Mouse (Mus musculus) kidney, adult 18-20 months (tissue): ENCODE data around the gene Arpc1b.
"Not testable (repeated sequence)": the region's sequence is repeated elsewhere in the genome, so short reads cannot be mapped to it uniquely, and the experiment has no call there.

Source experiments
- DNase-seq: peaks from one replicate; pipeline ENCODE4 v3.0.0; 2021

Gene Arpc1b

GRCm38 (mm10) chr5:145114071-145114605, at the start of gene Arpc1b:
Gene Arpc1b, plus strand, starts transcription at chr5:145114215.
- DNase-seq = peak; percentile 72

GRCm38 (mm10) chr5:145064765-145065340, 49.2 kb upstream of the Arpc1b start:
- no peak for DNase-seq

DNA sequence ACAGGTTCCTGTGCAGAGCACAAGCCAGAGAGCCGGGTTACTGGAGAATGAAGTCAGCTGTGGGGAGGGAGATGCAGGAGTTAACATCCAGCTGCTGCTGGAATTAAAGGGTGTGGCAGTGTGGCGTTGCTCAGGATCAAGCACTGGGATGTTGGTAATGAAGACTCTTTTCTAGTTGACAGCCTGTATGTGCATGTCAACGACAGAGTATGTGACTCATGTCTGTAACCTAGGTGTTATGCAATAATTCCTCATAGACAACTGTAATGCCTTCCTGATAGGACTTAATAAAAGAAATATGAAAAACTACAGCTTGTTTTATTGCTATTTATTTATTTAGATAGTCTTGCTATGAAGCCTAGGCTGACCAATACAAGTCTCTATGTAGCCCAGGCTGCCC, 45.2 kb upstream of the Arpc1b start:
- DNase-seq = no peak

DNA sequence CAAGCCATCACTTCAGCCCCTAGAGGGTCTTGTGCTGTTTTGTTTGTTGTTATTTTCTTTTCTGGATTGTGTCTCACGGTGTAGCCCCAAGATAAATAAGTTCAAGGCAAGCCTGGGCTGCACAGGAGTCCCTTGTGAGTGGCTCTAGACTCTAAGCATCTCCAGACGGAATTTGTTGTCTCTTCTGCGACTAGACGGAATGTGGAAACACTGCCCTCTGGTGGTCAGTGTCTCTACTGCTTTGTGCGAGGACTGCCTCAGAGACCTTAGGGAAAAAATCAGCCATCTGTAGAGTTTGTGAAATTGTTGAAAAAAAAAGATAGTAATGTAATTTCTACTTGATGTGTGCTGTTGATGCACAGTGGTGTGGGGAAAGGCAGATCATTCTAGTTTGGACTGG, 44.3 kb upstream of the Arpc1b start:
- peak; percentile 71 for DNase-seq

- no peak for DNase-seq
These were observed 42.7 kb upstream of the Arpc1b start for GRCm38 (mm10) chr5:145071342-145071741.

GRCm38 (mm10) chr5:145075081-145075480, 38.9 kb upstream of the Arpc1b start:
- DNase-seq = no peak

DNA sequence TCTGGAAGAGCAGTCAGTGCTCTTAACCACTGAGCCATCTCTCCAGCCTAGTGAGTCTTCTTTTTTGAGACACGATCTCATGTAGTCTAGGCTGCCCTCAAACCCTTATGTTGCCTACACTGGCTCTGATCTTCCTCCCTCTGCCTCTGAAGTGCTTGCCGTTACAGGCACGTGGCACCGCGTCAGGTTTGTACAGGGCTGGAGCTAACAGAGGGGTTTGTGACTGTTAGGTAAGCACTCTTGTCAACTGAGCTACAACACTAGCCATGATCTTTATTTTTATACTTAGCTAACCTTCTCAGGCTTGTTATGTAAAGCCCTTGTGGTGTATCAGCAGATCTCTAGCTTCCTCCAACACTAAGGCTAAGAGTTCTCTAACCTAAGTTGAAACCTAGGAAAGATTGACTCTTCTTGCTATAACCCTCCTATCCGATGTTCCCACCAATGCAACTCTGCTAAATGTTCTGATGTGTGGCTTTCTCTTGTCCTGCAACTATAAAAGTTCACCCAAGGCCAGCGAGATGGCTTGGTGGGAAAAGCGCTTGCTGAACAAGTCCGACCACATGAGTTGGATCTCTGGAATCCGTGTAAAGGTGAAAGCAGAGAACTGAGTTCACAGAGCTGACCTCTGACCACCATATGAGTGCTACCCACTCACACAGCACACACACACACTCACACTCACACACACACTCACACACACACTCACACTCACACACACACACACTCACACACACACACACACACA, 32.0 kb upstream of the Arpc1b start:
- no peak for DNase-seq

GRCm38 (mm10) chr5:145083201-145083600, 30.8 kb upstream of the Arpc1b start:
- not testable (repeated sequence) for DNase-seq

GRCm38 (mm10) chr5:145083632-145084451, 30.2 kb upstream of the Arpc1b start, which contains the start of the genes Arpc1a and Kpna7:
Gene Arpc1a, plus strand, starts transcription at chr5:145083830.
Gene Kpna7, minus strand, starts transcription at chr5:145084030.
- DNase-seq = peak; percentile 91

DNA sequence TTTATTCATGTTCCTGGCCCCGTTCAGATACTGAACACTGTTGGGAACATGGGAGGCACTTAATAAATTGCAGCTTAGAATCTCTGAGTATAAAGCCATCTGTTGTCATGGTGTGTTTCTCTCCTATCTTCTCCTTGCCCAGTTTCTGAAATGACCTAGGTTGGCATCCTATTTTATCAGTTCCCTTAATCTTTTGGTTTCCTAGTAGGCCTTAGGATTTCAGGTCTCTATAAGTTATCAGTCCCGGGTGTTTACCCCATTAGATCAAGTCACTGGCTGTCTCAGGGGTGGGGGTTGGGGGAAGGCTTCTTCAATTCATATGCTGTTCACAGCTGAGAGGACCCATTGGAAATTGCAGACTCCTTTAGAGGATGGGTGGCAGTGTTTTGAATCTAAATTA, 29.2 kb upstream of the Arpc1b start:
- DNase-seq = no peak

GRCm38 (mm10) chr5:145088186-145088585, 25.8 kb upstream of the Arpc1b start:
- no peak for DNase-seq

DNA sequence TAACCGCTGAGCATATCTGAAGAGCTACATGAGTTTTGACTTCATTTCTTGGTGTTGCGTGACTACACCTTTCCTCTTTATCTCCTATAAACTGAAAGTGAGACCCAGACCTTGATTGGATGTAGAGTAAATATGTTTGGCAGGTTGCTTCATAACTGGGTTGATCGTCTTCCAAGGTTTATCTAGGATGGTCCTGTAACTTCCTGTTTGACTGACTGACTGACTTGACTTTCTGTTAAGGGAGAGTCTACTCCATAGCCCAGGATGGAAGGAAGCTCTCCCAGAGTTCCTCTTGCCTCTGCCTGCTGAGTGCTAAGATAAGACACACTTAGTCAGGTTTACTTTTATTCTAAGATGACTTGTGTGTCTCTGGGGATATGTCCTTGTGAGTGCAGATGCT, 24.1 kb upstream of the Arpc1b start:
- DNase-seq = no peak

GRCm38 (mm10) chr5:145096195-145096594, 17.8 kb upstream of the Arpc1b start:
- DNase-seq = no peak

GRCm38 (mm10) chr5:145098340-145098821, 15.6 kb upstream of the Arpc1b start:
- no peak for DNase-seq

DNA sequence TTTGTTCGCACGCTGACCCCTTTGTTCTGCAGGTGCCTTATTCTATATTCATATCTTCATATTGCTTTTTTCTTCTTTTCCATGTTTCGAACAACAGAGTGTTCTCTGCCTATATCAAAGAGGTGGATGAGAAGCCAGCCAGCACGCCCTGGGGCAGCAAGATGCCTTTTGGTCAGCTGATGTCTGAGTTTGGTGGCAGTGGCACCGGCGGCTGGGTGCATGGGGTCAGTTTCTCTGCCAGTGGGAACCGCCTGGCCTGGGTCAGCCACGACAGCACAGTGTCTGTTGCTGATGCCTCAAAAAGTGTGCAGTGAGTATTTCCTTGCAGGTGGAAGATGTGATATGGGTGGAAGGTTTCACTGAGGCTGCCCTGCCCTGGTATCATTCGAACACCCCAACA, 13.1 kb upstream of the Arpc1b start:
- no peak for DNase-seq

GRCm38 (mm10) chr5:145101451-145101850, 12.6 kb upstream of the Arpc1b start:
- not testable (repeated sequence) for DNase-seq

GRCm38 (mm10) chr5:145102706-145103105, 11.3 kb upstream of the Arpc1b start:
- DNase-seq = no peak

DNA sequence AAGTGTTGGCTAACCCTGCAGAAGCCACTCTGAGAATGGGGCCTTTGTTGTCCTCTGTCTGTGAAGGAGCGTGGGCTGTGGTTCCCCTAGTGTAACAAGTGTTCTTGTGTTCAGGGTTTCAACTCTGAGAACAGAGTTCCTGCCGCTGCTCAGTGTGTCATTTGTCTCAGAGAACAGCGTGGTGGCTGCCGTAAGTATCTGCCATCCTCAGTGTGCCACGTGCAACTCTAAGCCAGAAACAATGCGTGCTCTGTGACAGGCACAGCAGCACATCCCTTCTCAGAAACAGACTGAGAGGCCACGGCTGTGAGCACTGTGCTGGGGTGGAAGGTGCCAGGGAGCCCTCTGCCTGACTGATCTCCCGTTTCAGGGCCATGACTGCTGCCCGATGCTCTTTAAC, 9.7 kb upstream of the Arpc1b start:
- no peak for DNase-seq

DNA sequence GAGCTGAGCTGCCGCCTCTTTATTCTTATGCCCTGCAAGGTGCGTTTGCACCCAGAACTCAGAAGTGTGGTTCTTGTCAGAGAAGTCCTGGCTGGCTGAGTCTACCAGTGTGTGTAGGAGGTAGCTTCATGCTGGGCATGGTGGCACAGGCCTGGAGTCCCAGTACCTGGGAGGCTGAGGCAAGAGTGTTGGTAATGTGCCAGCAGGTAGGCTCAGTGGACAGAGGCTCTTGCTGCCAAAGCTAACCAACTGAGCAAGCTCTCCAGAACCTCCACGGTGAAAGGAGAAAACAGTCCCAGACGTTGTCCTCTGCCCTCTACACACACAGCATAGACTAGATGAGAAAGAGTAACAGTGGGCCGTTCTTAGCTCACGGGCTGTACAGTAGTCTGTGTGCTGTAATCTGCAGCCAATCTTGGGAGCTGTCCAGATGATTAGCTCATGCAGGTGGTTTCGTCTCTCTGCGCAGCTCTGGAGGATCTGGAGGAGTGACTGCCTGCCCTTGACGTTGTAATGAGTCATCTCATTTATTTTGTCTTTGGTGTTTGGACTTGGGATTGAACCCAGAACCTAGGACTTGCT, 8.2 kb upstream of the Arpc1b start:
- DNase-seq = no peak

DNA sequence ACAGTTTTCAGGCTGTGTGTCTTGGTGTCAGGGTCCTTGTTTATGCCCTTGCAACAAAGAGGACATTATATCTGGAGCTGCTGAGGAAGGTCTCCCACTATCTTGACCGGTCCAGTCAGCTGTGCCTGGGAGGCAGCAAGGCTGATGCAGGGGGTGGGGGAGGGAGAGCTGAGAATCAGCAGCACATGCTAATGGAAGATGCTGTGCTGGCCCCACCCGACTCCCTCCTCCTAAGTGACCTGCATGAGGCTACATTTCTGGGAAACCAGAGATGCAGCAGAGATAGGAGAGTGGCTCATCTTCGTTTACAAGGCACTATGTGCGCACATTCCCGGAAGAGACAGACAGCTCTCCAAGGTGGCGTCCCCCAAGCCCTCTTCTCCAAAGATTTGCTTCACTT, 3.6 kb upstream of the Arpc1b start:
- DNase-seq = no peak

- no peak for DNase-seq
These were observed 1.4 kb upstream of the Arpc1b start for GRCm38 (mm10) chr5:145112566-145112965.

GRCm38 (mm10) chr5:145113416-145113815, 599 bp upstream of the Arpc1b start:
- no peak for DNase-seq
